Mouse (Mus musculus) C3H10T1/2 (cell line): Measurements from ENCODE around the gene 1700030J22Rik. TPM values are rescaled to one million over a fixed set of nuclear protein-coding genes. Genes with fewer than 3 reads are reported as not detected.

Experiments
- polyA plus RNA-seq, 2 experiments: library from polyadenylated mRNA; unstranded; fragments of >200 nt; fragmentation: generic; extraction: Trizol; gene quantifications; one replicate each; pipeline ENCODE4 v1.2.1; 2012; ENCODE audit warnings: missing spikeins in 2 of 2

1700030J22Rik gene
- 1 to 10 TPM in 1 of 2 experiments, under 1 TPM in 1; 0.33 to 1.3 TPM for polyA plus RNA-seq

DNA sequence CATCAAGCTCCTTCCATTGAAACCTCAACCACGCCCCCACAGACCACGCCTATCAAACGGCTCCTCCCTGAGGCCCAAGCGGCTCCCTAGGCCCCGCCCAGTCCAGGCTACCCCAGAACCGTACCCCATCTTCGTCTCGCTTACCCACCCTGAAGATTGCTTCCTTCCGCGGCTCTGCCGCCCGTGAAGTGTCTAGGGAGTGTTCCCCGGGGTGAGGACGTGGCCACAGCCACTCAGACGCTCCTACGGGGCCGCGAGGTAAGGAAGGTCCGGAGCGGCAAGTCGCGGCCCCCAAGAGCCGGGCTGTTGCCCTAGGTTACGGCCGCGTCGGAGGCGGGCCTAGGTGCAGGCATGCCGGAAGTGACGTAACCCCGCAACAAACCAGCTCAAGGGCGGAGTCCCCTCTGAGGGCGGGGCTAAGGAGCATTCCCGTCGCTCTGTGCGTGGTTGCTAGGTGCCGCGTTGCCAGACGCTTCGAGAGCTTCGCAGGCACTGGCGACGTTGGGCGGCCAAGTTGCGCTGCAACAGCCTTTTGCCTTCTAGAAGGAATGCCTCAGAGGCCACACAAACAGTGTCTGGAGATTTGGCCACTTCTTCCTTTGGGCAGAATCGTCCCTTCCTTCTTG is at the start of gene 1700030J22Rik:
TSS of gene 1700030J22Rik (minus strand) at position 329 of the 626 bp plus-strand sequence.

DNA sequence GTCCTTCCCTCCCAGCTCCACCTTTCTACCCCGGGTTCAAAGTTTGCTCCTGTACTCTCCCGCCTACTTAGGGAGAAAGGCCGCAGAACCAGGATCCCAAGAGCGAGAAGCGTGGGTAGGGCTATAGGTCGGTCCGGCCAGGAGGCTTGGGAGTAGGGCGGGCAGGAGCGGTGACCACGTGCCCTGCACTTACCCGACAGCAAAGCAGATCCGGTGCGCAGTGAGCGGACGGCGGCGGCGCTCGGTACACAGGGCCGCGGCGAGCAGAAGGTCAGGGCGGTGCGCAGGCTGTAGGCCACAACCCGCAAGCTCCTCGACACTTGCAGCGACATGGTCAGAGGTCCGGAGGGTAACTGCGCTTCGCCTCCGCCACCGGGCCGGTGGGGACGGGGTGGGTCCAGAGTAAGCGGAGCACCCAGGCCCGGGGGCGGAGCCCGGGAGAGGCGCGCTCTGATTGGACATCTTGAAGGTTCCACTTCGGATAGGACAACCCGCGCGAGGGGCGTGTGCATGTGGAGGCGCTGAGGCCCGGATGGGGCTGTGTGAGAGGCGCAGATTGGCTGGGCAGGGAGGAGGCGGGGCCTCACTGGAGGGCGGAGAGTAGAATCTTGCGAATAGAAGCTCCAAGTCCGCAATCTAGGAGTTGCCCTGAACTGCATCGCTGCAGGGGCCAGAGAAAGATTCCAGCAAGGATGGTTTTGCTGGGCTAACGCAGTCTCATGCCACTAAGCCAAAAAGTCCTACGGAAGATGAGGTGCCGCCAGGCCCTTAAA is 14.5 kb upstream of the 1700030J22Rik start, which contains the start of gene Gcsh:
TSS of gene Gcsh (minus strand) at position 443 of the 773 bp plus-strand sequence.

DNA sequence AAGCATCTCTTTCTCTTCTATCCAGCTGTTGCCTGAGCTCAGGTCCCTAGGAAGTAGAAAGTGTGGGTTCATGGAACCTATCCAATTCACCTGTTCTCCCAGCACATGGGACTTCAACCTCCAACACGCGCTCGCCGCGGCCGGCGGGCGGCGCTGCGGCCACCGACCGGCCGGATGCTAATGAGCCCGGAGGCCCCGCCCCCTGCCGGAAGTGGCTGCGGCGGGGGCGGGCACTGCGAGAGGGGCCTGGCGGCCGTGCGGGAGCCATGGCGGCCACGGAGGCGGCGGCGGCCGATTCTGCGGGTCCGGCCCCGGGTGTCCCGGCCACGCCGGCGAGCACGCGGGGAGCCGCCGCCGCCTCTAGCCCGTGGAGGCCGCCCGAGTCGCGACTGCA is 35.6 kb downstream of the 1700030J22Rik start, which contains the start of gene Atmin:
TSS of gene Atmin (plus strand) at position 233 of the 394 bp plus-strand sequence.

DNA sequence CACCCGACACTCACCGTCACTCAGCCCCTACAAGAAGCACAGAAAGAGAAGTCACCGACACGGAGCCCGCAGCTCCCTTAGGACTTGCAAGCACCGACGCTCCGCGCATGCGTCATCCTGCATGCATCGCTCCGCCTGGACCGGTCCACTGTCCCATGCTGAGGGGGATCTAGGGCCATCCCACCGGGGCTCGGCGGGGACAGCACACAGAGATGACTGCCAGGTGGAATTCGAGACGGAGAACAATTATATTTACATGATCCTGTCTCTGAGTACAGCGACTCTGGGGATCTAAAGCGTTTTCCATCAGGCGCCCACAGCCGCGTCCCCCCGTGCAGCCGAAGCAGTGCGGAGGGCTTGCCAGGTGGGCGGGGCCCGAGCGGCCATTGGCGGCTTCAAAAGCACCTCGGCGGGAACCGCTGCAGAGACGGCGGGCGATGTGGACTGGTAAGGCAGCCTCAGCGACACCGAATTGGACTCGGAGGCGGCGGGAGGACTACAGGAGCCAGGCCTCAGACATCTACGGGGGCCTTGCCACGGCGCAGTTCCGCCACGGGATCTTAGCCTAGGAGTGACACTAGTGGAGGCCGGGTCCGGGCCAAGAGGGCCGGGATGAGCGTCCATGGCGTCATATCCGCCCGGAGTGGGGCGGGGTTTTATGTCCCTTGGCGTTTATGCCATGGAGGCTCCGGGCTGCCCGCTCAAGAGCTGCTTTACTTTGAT is 57.3 kb downstream of the 1700030J22Rik start, which contains the start of the genes Cmc2 and Cenpn:
TSS of gene Cmc2 (minus strand) at position 119 of the 723 bp plus-strand sequence.
TSS of gene Cenpn (plus strand) at position 394 of the 723 bp plus-strand sequence.

Other genes starting within 250 kb of the 1700030J22Rik start
- under 1 TPM; 0.17 to 0.48 TPM for gene Cdyl2, start 246.0 kb downstream of the 1700030J22Rik start, polyA plus RNA-seq
- 100 to 1,000 TPM in 1 of 2 experiments, 10 to 100 TPM in 1; 54.3 to 110 TPM for gene Cmc2, start 57.5 kb downstream of the 1700030J22Rik start, polyA plus RNA-seq
- gene Cenpn, start 57.2 kb downstream of the 1700030J22Rik start, polyA plus RNA-seq = 10 to 100 TPM in 1 of 2 experiments, 1 to 10 TPM in 1; 8.5 to 21.1 TPM
- 1 to 10 TPM; 1.8 to 7.3 TPM for gene Atmin, start 35.6 kb downstream of the 1700030J22Rik start, polyA plus RNA-seq
- 10 to 100 TPM; 30.1 to 37.3 TPM for gene Gcsh, start 14.6 kb upstream of the 1700030J22Rik start, polyA plus RNA-seq
- under 1 TPM in 1 of 2 experiments, not detected in 1; 0.02 TPM for gene Pkd1l2, start 103.5 kb upstream of the 1700030J22Rik start, polyA plus RNA-seq
- under 1 TPM in 1 of 2 experiments, not detected in 1; 0.02 TPM for gene Bco1, start 116.9 kb upstream of the 1700030J22Rik start, polyA plus RNA-seq
- gene Gan, start 179.2 kb upstream of the 1700030J22Rik start, polyA plus RNA-seq = 1 to 10 TPM in 1 of 2 experiments, under 1 TPM in 1; 0.37 to 2.1 TPM